Mouse (Mus musculus): Measurements from ENCODE around the gene Tbx10.

- TF ChIP-seq POLR2A (IDR thresholded peaks at IDR 0.05; ENCODE audit: insufficient read length, low read depth) (no peak), MYOD1 (IDR thresholded peaks at IDR 0.05; ENCODE audit: control insufficient read depth in 1 of 3, insufficient read length in 2 of 3, low read depth in 2 of 3) (peak in 2 of 3 experiments; percentile 66 to 85), TCF3 (IDR thresholded peaks at IDR 0.05; ENCODE audit: insufficient read length, low read depth) (no peak), CEBPB (IDR thresholded peaks at IDR 0.05; ENCODE audit: insufficient read depth, poor library complexity, severe bottlenecking) (no peak), MAX (IDR thresholded peaks at IDR 0.05; ENCODE audit: low read depth) (no peak)
Observed at GRCm38 (mm10) chr19:3958470-3958869, 34.1 kb upstream of the Tbx10 start, which contains the start of gene Aldh3b3.
